9 mouse cellular contexts compared by ENCODE assay signal in the genomic region with DNA sequence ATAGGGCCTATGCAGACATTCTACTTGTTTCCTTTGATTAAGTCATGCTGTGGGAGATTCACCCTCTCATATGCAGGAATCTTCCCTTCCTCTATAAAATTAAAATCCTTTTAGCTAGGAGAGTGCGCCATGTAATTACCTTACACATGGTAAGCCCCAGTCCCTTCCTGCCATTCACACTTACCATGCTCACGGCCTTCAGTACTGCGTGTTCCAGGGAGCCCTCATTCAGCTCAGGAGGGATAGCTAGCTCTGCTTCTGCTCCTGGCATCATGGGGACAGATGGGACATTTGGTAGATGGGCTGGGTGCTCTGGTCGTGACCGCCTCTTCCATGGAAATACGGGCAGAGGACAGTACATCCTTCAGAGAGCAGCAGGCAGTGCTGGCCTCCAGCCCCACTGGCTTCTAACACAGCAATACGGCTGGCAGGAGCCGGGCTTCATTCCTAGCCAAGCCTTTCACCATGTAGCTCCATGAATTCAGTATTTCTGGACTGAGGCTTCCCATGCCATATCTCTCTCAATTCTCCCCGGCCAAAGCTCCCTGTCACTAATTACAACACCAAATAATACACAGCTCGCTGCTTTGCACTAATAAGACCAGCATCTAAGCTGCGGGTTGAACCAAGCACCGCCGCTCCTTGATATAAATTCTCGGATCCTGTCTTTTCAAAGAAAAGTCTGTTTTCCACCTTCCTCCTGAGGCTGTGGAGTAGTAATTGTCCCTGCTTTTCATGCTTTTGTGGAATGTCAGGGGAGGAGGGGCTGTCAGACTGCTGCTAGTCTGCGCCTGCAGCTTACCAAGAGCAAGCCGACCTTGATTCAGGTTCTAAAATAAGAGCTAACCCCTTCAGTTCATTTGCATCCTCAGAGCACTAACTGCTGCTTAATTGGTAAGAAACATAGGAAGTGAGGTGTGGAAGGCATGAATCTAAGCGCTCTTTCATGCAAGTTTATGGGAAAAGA.
DNase-seq lines count a peak whose midpoint lies in the region; ATAC-seq and TF ChIP-seq lines count a peak whose summit lies in the region.
"Had no signal": no experiment of that assay in that cellular context is flagged by ENCODE, and none has a peak within 500 bp of the region (broad histone marks: within the 10 kb centered on the region; RNA-seq: fewer than 3 reads in every experiment).

No protein-coding gene starts in this region.

- no peak for TF ChIP-seq CTCF in kidney, postnatal 0 days (IDR thresholded peaks at IDR 0.05; ENCODE audit: low read depth)

- ATAC-seq in kidney, postnatal 0 days (replicated peaks; ENCODE audit: low FRiP score, low read depth), result no peak
- ATAC-seq in midbrain, embryonic 13.5 days, result peak; percentile 31

- 55% methylated on average over 17 of the region's 17 CpGs for WGBS in kidney, postnatal 0 days
- WGBS in forebrain, embryonic 10.5 days, result 49% methylated on average over 17 of the region's 17 CpGs
- 29% methylated on average over 17 of the region's 17 CpGs for WGBS in midbrain, embryonic 13.5 days

- no peaks in the 10 kb centered on the region; the same call in 1 of the 2 replicates for H3K4me1 ChIP-seq in kidney, postnatal 0 days (replicated peaks; ENCODE audit: insufficient read depth, low read length)
- H3K4me1 ChIP-seq in forebrain, embryonic 10.5 days, result peaks cover 49% of the 10 kb centered on the region
- peaks cover 50% of the 10 kb centered on the region for H3K4me1 ChIP-seq in midbrain, embryonic 13.5 days (replicated peaks)

- H3K4me3 ChIP-seq in kidney, postnatal 0 days (replicated peaks; ENCODE audit: low read depth, low read length), result no peak overlapping the region
- peak overlapping the region; percentile 10 for H3K4me3 ChIP-seq in forebrain, embryonic 10.5 days
- H3K4me3 ChIP-seq in midbrain, embryonic 13.5 days (replicated peaks), result no peak overlapping the region
- H3K4me3 ChIP-seq: limb, embryonic 13.5 days had no signal

- intact Hi-C loops in heart, postnatal 14 days (cut with DNase I), result no loop called here

- no peak overlapping the region for H3K27ac ChIP-seq in kidney, postnatal 0 days
- H3K27ac ChIP-seq in forebrain, embryonic 10.5 days, result peak overlapping the region; percentile 82
- peak overlapping the region; percentile 81 for H3K27ac ChIP-seq in midbrain, embryonic 13.5 days
- H3K27ac ChIP-seq: limb, embryonic 13.5 days had no signal

- no peaks in the 10 kb centered on the region for H3K36me3 ChIP-seq in kidney, postnatal 0 days (ENCODE audit: insufficient read depth, low read length)
- H3K36me3 ChIP-seq in forebrain, embryonic 10.5 days (replicated peaks), result no peaks in the 10 kb centered on the region
- no peaks in the 10 kb centered on the region for H3K36me3 ChIP-seq in midbrain, embryonic 13.5 days

- DNase-seq in kidney, postnatal 0 days (ENCODE audit: low spot score), result peak; percentile 15
- no peak for DNase-seq in kidney, postnatal 14 days
- peak; percentile 21 for DNase-seq in forebrain, embryonic 10.5 days (ENCODE audit: extremely low spot score, low spot score)
- peak; percentile 35 to 59 for DNase-seq in heart, postnatal 14 days
- DNase-seq in testis, postnatal 14 days (ENCODE audit: low spot score), result no peak
- no peak for DNase-seq in spleen, postnatal 10 days (ENCODE audit: low spot score in 2 of 2)
- no peak for DNase-seq in spleen, postnatal 4 days (ENCODE audit: low spot score in 2 of 2)

- H3K9ac ChIP-seq in kidney, postnatal 0 days (ENCODE audit: low read depth, low read length), result no peak overlapping the region
- H3K9ac ChIP-seq in midbrain, embryonic 13.5 days (replicated peaks), result peak overlapping the region; percentile 48; the same call in 1 of the 2 replicates
- H3K9ac ChIP-seq: limb, embryonic 13.5 days had no signal

- no peak overlapping the region for H3K4me2 ChIP-seq in kidney, postnatal 0 days (ENCODE audit: low read length)
- peak overlapping the region; percentile 12 for H3K4me2 ChIP-seq in midbrain, embryonic 13.5 days (replicated peaks)
- H3K4me2 ChIP-seq: limb, embryonic 13.5 days had no signal

- no peaks in the 10 kb centered on the region for H3K9me3 ChIP-seq in kidney, postnatal 0 days (replicated peaks; ENCODE audit: low read length)
- no peaks in the 10 kb centered on the region for H3K9me3 ChIP-seq in forebrain, embryonic 10.5 days
- H3K9me3 ChIP-seq in midbrain, embryonic 13.5 days, result no peaks in the 10 kb centered on the region
- H3K9me3 ChIP-seq: limb, embryonic 13.5 days had no signal

- H3K27me3 ChIP-seq in kidney, postnatal 0 days (ENCODE audit: insufficient read depth, low read length), result no peaks in the 10 kb centered on the region
- H3K27me3 ChIP-seq in forebrain, embryonic 10.5 days (ENCODE audit: poor library complexity, severe bottlenecking), result peaks cover 38% of the 10 kb centered on the region
- no peaks in the 10 kb centered on the region for H3K27me3 ChIP-seq in midbrain, embryonic 13.5 days
- H3K27me3 ChIP-seq: limb, embryonic 13.5 days had no signal

Comparison
In these comparisons a context has a peak if more than half of its experiments do, and no peak if none do; other contexts are left out.
1. DNase-seq: peak in kidney, postnatal 0 days (single experiment), forebrain, embryonic 10.5 days (single experiment) and heart, postnatal 14 days (2 of 2); none in kidney, postnatal 14 days (single experiment), testis, postnatal 14 days (single experiment), spleen, postnatal 10 days (0 of 2) and spleen, postnatal 4 days (0 of 2).